Mouse (Mus musculus) naive thymus-derived CD4-positive, alpha-beta T cell, adult 5 months (primary cell): ENCODE results near the gene Pnrc1. TPM values are rescaled to one million over a fixed set of nuclear protein-coding genes. Genes with fewer than 3 reads are reported as not detected.

Source experiments
- polyA plus RNA-seq: library from polyadenylated mRNA; unstranded; fragments of 100-300 nt; shearing (Covaris generic); gene quantifications from one replicate; pipeline ENCODE4 v1.2.1, GENCODE M21; 2017

The Pnrc1 gene
- 1,941 TPM for polyA plus RNA-seq

DNA sequence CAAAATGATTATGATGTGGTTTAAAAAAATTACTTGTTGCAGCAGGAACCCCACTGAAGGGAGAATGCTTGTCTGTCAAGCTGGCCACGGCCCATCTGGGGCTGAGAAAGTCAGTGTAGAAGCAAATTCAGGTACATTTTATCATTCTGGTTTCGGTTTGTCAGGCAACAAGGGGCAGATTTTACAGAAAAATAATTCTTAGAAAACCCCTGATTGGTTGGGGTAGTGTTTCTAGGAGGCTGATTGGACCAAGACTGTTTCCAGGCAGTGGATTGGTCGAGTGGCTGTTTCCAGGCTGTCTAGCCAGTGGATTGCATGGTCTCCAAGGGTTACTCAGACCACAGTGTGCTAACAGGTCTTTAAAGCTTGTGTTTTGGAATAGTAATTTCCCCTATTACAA, at the start of gene Pnrc1:
Gene Pnrc1, minus strand, starts transcription at position 162 of the 400 bp plus-strand sequence.

DNA sequence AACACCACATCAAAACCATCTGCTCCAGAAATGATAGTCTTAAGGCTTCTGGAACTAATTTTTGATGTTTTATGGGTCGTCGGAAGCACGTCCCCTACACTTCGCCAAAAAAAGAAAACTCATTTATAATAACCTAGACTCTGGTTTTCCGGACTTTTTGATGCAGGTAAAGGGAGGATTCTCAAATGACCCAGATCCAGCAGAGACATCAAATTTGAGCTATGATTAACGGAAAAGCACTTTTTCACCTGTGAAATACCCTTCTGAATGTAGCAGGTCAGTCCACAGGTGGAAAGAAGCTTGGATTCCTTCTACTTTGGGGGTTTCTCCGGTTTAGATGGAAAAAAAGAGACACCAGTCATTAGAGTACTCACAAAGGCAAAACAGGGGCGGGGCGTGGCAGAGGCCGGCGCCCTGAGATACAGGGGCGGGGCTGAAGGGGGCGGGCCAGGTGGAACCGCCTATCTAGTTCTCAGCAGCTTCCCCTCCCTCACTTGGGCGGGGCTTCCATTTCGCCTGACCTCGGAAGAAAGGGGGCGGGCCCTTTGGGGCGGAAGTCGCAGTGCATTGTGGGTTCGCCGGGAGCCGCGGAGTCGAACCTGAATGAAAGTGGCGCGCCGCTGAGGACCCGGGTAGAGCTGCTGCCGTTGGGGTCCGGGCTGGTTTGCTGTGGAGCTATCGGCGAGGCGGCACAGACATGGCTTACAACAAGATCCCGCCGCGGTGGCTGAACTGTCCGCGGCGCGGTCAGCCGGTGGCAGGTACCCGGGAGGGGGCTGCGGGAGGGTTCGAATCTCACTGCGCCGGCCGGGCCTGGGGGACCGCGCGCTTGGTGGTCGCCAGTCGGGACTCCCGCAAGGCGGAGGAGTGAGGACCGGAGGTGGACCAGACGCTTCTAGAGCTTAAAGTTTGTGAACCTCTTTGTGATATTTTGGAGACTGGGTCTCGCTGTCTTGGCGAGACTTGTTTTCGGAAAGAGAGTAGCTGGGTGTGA, 20.1 kb upstream of the Pnrc1 start, which contains the start of gene Rngtt:
Gene Rngtt, plus strand, starts transcription at position 548 of the 994 bp plus-strand sequence.

DNA sequence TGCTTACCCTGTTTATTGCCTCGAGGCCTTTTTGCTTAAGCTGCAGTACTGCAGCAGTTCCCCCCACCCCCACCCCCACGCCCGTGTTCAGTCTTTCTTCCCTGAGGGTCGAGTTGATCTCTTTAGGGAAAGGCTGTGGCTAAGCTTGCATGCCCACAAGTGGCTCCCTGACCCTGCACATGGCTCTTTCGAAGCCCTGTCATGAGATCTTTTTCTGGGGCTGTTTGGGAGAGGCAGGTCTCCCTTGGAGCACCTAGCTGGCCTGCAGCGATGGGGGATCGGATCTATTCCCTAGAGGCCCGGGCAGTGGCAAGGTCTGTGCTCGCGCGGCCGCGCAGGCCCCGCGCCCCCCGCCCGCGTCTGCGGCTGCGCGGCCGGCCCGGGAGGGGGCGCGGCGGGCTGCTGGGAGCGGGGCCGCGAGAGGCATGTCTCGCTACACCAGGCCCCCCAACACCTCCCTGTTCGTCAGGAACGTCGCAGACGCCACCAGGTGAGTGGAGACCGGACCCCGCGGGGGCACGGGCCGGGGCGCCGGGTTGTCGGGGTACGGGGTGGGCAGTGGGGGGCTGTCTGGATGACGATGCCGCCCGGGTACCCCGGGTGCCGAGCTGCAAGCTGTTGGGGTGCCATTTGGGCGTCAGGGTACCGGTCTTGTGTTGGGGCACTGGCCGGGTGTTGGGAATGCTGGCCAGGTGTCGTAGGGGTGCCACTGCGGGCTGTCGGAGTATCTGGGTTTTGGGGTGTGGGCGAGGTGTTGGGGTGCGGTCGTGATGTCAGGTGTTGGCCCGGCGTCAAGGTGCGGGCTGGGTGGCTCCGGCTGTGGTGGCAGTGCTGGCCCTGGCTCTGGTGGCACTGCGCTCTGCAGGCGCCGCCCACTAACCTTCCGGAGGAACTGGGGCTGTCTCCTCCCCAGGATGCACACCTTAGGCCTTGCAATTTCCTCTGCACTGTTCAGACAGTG, 80.8 kb downstream of the Pnrc1 start, which contains the start of gene Srsf12:
Gene Srsf12, plus strand, starts transcription at position 111 of the 961 bp plus-strand sequence.

Other genes starting within 250 kb of the Pnrc1 start
- gene Gabrr2, start 227.2 kb downstream of the Pnrc1 start, polyA plus RNA-seq: 38.7 TPM
- gene Gabrr1, start 157.6 kb downstream of the Pnrc1 start, polyA plus RNA-seq: not detected
- not detected for gene Pm20d2, start 100.4 kb downstream of the Pnrc1 start, polyA plus RNA-seq
- gene Srsf12, start 81.2 kb downstream of the Pnrc1 start, polyA plus RNA-seq: 5.1 TPM
- gene Rngtt, start 20.1 kb upstream of the Pnrc1 start, polyA plus RNA-seq: 89.5 TPM